Mouse (Mus musculus) fat pad, adult 2 months (tissue): ENCODE measurements around the gene Prdm5.

Source experiments
- DNase-seq: peaks from one replicate; pipeline ENCODE4 v3.0.0-alpha.2; 2011; ENCODE audit warnings: low read depth, low spot score; ENCODE audit errors: extremely low read depth

The Prdm5 gene

DNA sequence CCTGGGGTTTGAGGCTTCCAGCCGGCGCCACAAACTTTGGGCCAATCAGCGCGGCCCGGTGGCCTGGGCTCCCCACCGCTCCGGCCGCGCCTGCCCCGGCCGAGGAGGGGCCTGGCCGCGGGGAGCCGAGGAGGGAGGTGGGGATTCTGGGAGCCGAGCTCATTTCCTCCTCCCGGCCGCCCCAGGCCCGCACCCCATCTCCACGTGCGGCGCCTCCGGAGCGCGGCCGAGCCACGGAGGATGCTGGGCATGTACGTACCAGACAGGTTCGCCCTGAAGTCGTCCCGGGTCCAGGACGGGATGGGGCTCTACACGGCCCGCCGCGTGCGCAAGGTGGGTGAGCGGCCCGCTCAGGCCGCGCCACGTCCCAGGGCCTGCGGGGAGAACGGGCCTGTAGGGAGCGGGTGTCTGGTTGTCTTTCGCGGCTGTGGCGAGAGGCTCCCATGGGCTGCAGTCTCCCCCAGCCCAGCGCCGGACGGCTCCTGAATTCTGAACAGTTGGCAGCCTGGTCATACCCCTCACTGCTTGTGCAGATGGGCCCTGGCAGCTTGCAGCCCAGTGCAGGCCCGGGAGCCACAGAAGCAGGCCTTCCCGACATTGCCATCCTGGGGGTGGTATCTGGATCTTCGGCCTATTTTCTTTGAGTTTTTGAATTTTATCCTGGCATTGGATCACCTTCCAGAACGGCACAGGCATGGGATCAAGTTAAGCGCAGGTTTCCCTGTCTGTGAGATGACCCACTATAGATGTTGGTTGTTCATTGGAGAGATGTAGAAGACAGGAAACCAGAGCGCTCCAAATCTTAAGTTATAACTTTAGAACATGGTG lies at the start of gene Prdm5:
TSS of gene Prdm5 (plus strand) at position 128 of the 828 bp plus-strand sequence.
- no peak for DNase-seq

DNA sequence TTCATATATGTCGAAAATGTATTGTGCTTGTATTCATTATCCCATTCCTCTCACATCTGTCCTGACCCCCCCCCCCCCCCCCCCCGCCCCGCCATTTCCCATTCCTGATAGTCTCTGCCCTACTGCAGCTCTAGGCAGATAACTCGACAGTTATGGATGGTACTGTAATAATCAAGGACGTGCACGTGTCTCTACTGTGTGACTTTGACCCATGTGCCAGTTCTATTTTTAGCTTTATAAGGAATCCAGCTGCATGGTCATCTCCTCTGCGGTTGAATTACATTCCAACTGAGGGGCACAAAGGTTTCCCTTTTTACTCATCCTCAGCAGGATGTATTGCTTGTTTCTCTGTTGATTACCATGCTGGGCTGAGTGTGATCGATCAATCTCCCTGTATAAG lies 39.3 kb upstream of the Prdm5 start:
- no peak for DNase-seq

DNA sequence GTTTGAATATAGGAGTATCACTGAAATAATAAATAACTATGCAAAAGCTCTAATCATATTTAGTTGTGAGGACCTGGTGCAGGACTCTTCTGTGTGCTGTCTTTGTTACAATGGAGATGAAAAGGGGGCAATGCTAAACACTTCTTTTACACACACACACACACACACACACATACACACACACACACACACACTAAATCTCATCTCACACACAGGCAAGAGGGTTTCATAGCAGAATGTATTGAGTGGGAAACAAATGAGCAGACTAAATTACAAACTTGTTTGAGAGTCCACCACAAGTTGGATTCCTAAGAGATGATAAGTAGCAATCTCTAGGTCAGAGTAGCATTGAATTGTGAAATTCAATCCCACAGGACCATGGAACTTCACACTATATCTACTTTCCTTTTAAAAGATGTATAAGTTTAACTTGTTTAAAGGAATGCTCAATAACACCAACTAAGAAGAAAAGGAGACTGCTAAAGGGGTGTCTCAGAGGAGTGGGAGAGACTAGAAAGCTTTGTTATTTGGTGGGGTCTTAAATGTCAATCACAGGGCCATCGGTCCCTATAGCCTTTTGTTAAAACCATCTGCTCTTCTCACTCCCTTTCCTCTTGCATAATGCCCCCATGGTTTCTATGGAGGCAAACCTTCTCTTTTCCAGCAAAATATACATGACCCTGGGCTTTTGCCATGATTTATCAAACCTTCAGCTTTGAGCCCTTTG lies 35.5 kb upstream of the Prdm5 start:
- no peak for DNase-seq

DNA sequence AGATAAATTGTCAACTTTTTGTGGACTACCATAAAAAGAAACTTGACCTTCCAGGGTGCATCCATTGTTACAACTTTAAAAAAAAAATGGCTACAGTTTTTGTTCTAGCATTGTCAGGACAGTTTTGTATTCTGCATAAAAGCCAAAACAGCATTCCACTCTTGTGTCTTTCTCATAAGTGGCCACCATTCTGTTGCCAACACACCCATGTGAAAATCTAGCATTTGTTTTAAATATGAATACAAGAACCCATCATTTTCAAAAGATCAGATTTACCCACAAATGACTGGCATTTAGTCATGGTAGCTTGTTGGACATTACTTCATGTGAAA lies 35.0 kb upstream of the Prdm5 start:
- no peak for DNase-seq

DNA sequence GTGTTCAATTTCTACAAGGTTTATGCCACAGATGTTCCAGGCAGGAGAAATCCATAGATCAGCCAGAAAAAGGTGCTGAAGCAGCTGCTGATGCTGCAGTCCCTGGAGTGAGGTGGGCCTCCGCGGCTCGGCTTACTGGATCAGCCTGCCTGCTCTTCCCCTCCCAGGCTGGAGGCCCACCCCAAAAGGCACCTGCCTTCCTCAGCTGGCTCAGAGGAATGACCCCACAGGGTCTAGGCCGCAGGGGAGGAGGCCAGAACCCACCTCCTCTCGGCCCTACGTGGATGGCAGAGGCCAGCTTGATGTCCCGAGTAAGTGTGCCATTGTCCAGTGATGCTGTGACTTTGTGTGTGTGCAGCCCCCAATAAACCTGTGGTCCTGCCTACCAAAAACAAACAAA lies 20.6 kb upstream of the Prdm5 start:
- DNase-seq: no peak

DNA sequence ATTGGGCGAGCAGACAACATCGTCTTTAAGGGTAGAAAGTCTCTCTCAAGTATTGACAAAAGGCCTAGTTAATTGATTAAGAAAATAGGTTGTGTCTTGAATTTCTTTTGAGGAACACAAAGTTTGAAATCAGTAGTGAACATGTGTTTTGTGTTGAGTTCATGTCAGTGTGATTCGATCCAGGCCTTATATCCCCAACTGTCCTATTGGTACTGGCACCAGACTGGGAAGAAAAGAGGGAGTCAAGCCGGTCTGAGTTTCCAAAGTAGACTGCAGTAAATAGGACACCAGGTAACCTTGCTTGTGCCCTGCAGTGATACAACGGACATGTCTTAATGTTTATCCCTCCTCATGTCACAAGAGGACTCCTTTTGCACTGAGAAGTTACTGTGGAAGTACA lies 19.6 kb upstream of the Prdm5 start:
- DNase-seq: no peak

DNA sequence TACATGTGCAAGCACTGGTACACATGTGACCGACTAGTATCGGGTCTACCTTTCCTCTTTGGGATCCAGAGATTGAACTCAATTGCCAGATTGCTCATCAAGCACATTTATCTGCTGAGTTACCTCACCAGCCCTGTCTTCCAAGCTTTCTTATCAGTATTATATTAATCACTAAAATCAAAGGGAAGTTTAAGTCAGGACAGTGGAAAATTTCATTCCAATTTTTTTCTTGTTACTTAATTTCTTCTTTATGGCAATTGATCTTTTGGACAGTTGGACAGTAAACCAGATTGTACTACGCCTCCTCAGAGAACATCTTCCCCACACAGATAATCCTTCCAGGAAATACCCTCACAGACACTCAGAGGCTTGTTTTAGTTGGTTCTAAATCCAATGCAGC lies 18.7 kb upstream of the Prdm5 start:
- no peak for DNase-seq

DNA sequence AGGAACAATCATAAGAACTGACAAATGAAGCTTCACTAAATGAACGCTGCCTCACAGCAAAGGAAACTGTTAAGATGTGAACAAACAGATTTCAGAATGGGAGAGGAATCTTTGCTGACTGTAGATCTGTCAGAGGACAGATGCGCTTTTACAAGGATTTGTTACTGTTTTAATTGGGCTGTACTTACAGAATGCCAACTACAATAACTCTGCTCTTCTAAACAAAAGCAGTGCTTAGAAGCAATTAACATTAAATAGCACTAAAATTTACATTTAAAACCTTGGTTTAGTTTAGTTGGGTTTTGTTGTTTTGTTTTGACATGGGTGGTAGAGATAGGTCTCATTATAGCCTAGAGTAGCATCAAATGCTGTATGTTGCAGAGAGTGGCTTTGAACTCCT lies 14.3 kb upstream of the Prdm5 start:
- no peak for DNase-seq

DNA sequence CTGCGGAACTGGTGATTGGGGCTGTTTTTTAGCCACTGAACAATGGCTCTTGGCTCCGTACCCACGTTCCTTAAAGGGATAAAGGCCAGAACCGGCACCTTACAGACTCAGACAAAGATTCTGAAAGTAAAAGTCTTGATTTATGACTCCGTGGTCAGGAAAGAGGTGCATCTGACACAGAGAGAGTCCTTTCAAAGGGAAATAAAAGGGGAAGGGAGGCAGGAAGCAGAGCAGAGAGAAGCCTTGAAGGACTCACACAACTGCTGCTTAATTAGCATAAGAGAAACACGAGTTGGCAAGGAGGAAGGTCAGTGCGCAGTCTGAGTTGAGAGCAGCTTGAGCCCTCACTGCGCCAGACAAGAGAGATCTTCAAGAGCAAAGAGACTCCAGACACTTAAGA lies 13.7 kb upstream of the Prdm5 start:
- DNase-seq: no peak

DNA sequence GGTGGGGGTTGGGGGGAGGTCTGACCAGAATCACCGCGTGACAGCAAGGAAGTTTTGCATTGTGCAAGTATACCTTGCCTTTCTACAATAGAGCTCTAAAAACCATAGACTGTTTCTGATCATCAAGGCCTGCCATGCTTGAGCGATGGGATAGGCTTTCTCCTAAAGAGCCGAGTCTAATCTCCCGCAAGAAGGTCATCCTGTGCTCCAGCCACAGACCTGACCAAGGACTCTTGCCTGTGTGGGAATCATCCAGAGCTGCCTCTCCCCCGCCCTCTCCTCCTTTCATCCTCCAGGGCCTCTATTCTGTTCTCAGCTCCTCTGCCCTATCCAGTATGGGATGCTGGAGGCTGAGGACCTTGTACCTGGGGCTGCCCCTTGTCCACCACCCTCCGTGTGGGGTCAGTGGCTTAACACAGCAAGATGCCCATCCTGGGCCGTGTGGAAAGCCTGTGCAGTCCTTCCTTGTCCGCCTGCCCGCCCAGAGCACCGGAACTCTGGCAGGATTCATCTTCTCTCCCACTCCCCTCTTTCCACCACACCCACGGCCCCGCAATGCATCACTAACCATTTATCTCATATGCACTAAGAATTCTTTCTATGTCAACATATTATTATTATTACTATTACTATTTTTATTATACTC lies 12.9 kb upstream of the Prdm5 start:
- no peak for DNase-seq

DNA sequence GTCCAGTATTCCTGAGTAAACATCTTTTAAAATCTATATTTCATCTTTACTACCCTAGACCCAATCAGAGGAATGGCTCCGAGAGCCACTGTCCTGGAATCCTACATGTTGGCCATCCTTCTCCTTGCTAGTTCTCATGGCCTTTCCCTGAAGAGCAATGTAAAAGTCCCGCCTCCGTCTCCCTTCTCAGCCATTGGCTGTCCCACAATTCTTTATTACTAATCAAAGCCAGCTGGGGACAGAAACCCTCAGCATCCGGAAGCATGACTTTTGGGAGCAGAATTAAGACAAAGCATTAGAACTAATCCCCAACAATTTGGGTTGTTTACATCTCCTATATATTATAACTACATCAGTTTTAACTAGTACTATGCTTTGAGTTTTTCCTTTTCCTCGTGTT lies 10.9 kb upstream of the Prdm5 start:
- no peak for DNase-seq

DNA sequence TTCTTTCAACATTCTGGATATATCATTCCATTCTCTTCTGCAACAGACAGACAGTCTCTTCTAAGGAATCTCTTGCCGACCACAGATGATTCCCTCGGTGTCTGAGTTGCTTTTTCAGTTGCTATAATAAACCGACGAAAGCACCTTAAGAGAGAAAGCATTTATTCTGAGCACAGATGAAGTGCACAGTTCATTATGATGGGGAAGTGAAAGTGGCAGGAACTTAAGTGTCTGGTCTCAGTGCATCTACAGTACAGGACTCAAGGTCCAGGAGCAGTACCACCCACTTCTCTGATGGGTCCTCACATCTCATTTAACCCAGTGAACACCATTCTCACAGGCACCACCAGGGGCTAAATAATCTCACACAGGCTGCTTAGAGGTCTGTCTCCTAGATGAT lies 5.2 kb upstream of the Prdm5 start:
- no peak for DNase-seq

DNA sequence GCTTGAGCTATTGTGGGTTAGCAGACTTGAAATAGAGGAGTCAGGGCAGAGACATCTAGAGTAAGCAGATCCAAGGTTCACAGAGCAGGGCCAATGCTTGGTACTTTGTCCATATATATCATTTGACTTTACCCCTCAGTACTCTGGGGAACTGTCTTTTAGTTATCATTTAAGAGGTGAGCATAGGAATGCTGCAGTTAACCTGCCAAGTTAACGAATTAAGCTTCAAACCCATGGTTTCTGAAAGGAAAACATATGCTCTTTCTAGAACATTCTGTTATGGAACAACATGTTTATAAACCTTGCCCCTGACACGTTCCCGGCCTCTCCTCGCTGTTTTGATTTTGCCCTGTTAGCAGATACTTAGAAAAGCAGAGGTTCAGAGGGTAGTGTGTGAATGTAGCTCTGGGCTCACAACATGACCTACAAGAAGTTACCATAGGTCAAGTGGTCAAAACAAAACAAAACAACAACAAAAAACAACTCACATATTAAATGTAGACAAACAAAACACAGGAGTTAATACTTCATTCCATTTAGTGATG lies 973 bp downstream of the Prdm5 start:
- no peak for DNase-seq

DNA sequence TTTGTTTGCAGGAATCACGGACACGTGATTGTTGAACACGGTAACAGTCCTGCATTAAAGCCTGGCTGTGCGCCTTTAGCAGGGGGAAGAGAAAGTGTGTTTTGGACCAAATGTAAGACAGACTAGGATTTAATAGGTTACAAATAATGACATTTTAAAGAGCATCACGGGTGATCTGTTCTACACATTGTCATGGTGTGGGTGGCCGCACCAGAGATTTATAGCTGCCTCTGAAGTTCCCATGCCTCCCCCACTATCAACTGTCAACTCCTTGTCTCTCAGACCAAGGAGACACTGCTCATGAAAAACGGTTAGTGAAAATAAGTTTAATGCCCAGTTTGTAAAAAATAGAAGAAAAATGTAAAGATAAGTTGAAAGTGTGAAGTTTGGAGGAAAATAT lies 2.7 kb downstream of the Prdm5 start:
- DNase-seq: no peak

DNA sequence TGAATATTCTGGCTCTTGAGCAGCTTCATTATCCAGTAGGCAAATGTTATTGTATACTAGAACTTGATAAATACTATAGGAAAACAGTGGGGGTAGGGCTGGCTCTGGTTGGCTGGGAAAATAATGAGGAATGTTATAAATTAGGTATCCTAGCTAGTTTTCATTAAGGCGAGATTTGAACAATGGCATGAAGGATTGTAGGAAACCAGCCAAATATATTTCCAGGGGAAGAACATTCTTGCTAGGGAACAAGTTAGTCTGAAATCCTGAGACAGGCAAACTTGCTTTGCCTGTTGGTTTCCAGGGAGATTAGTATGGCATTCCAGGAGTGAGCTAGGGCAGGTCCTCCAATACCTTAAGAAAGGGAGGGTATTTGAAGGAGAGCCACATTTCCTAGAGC lies 4.9 kb downstream of the Prdm5 start:
- DNase-seq: no peak

DNA sequence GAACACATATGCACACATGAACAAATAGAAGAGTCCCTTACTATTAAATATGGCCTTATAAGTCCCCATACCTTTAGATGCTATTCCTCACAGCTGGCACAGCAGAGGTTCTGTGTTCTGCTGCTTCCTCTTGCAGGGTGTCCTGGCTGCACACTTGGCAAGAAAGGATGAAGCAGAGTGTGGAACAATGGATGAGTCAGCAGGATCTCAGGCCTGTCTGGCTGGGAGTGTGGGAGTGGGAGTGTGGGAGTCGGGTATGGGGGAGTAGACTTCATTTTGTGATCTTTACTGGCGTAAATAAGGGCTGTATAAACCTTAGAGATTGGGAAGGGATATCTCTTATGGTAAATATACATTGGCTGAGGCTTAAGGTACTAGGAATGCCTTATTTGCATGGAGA lies 14.1 kb downstream of the Prdm5 start:
- DNase-seq: no peak

DNA sequence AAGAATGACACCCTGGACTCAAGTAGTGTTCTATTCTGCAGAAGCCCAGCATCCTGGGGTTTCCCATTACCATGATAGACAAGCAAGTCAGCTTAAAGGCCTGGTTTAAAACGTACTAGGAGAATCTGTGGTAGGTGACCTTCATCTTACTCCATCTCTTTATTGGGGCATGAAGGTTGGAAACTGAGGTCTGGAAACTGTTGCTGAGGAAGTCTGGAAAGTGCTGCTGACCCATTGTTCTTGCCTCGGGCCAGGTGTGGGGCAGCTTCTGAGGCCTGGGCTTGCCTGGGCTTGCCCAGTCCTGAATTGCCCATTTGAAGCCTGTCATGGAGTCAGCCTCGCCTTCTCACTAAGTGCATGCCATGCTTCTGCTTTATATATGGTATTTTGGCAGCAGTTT lies 17.8 kb downstream of the Prdm5 start:
- DNase-seq: no peak

DNA sequence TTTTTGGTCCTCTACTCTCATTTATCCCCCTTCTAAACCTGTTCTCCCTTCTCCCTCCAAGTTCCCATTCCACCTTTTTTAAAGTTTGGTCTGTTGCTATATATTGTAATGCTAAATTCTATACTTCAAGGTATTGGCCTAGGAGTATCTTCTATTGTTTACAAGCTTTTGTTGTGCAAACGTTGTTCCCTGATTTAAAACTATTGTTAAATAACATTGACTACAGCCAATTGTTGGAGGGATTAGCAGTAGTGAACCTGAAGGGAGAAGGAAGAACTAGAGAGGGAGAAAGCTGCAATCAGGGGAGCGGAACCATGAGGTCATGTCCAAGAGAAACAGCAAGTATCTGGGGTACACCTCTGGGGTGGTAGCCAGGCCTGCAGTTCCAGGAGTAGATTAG lies 18.5 kb downstream of the Prdm5 start:
- no peak for DNase-seq

DNA sequence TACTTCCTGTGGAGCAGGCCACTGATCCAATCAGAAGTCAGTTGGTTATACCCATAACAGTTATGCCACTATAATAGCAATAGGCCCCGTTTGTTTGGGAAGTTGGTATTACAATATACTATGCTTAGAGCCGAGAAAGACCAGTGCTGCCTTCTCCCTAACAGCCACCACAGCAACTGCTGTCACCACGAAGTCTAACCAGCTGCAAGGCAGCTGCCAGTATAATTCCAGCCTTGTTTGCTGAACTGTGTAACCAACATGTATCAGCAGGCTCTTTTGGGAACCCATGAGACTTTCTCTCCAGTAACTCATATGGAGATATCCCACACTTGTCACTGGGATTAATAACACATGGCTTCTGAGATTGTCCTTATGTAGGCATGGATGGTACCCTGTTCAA lies 19.6 kb downstream of the Prdm5 start:
- no peak for DNase-seq

DNA sequence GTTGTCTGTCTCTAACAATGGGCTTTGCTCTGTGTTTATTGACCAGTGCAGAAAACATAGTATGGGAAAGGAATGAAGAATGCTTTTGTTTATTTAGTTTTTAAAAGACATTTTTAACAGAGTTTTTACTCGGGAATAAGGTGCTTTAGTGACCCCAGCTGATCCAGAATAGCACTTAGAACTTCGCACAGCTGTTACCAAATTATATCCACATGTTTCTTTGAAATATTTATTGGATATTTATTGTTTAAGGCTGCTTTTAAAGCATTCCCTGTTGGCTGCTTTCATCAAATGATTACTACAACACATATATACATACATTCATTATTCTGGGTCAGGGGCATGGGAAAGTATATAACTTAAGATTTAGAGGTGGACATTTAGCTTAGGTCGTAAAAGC lies 32.9 kb downstream of the Prdm5 start:
- no peak for DNase-seq

DNA sequence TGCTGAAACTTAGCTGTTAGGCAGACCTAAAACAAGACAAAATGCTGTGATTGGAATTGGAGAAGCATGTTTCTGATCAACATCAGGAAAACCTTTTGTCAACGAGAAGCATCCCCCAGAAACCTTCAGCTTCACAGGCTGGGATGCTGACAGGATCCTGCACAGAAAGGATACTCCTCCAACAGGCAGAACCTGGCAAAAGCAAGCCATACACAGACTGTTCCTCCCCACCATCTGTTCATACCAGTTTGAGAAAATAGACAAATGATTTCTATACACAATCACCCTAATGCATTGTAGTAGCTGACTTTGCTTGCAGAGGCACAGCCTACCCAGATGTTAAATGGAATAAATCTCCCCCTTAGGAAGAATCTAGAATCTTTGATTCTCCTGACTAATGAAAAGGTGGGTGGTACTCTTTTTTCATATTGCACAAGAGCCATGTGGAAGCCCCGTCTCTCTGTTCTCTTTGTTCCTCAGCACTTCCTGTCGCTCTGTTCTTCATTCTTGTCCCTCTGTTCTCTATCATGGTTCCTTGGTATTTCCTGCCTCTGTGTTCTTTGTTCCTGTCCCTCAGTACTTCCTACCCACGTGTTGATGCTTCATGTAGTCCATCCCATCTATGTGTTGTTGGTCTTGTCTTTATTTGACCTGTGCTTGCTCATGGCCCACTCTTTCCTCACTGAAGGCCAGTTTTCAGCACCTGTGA lies 39.4 kb downstream of the Prdm5 start:
- DNase-seq: no peak
